Mouse (Mus musculus): ENCODE measurements around the gene Mrps16.

Gene Mrps16

DNA sequence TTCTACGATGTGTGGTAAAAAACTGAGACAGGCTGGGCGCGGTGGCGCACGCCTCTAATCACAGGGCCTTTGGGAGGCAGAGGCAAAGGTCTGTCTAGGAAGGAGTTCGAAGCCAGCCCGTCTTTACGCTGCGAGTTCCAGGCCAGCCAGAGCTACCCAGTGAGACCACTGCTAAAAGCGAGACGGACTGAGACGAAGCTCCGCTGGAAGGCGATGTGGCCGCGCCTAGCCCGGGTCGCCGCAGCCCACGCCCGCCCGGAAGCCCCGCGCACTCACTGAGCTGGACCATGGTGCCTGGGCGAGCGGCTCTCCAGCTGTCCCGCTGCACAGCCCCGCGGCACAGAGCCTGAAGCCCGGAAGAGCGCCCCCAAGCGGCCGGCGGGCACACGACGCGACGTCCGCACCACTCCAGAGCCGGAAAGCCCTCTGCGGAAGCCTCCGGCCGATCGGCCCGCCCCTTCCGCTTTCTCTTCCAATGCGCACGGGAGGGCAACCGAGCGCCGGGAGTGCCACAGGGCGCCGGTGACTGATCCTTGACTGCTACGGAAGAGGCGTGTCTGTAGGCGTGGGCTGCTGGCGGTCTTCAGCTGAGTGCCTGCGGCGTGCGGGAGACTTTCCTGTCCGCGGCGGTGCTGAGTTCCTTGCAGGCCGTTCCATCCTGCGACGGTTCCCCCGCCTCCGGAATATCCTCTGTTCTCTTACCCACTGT, at the start of gene Mrps16:
Gene Mrps16 (minus strand): TSS at position 430 of the 709 bp plus-strand sequence.
- DNase-seq (ENCODE audit: low spot score), result peak; percentile 98

DNA sequence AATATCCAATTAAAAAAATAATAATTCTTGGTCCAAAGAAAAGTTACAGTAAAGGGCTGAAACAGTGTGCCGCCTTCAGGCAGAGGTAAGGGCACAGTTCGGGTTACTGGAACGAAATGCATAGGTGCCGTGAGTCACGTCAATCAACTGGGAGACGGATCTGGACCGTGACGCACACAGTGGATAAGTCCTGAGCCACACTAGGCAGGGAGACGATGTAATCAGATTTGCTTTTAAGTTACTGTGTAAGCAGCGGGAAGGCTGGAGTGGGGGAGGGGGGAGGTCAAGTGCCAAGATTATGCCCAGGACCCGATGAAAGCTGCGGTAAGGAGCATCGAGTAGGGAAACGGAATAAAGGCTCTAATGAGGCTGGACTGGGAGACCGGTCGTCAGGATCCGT, 48.8 kb upstream of the Mrps16 start:
- DNase-seq (ENCODE audit: low spot score), result peak; percentile 25

GRCm38 (mm10) chr14:20436976-20437375, 43.5 kb upstream of the Mrps16 start:
- no peak for DNase-seq (ENCODE audit: low spot score)

DNA sequence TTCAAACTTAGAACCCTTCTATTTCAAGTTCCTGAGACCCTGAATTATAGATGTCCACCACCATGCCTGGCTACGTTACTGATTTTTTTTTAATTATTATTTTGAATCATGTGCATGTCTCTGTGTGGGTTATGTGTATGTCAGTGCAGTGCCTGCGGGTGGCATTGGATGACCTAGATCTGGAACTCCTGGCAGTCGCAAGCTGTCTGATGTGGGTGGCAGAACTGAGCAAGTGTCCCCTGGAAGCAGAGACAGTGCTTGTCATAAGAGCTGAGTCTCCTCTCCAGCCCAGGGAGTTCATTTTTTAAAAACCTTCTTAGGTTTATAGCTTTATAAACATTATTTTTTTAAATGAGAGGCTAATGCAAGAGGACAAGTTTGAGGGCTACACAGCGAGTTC, 39.0 kb upstream of the Mrps16 start:
- DNase-seq (ENCODE audit: low spot score), result no peak

- DNase-seq (ENCODE audit: low spot score), result no peak
These were observed 38.3 kb upstream of the Mrps16 start for GRCm38 (mm10) chr14:20431726-20432125.

- no peak for DNase-seq (ENCODE audit: low spot score)
These were observed 36.4 kb upstream of the Mrps16 start for GRCm38 (mm10) chr14:20429833-20430232.

GRCm38 (mm10) chr14:20428593-20428992, 35.2 kb upstream of the Mrps16 start:
- DNase-seq (ENCODE audit: low spot score), result no peak

DNA sequence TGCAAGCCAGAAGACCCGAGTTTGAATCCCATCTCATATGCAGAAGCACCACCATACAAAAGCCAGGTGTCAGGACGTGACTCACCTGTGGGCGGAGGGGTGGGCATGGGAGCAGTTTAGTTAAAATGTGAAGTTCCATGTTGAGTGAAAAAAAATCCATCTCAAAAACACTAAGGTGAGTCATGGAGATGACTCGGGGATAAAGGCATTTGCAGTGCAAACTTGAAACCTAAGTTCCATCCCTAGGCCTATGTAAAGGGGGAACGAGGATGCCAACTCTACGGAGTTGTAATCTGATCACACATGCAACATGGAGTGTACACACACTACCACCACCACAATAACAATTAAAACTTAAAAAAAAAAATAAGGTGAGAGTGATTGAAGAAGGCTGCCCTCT, 29.6 kb upstream of the Mrps16 start:
- no peak for DNase-seq (ENCODE audit: low spot score)

- no peak for DNase-seq (ENCODE audit: low spot score)
These were observed 28.8 kb upstream of the Mrps16 start for GRCm38 (mm10) chr14:20422257-20422656.

GRCm38 (mm10) chr14:20400071-20400470, 6.6 kb upstream of the Mrps16 start:
- peak; percentile 63 for DNase-seq (ENCODE audit: low spot score)

DNA sequence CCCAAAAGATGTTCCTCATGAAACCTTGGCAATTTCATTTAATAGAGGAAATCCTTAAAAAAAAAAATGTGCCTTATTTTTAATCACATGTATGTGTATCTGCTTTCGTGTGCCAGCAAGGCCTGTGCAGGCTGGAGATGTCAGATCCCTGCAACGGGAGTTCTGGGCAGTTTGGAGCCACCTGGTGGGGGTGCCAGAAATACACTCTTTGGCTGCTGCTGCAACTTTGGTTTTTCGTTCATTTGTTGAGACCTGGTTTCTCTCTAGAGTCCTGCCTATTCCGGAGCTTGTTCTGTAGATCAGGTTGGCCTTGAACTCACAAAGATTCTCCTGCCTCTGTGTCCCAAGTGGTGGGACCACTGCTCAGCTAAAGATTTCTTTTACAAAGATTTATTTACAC, 5.4 kb upstream of the Mrps16 start:
- peak; percentile 33 for DNase-seq (ENCODE audit: low spot score)

- no peak for DNase-seq (ENCODE audit: low spot score)
These were observed 3.8 kb upstream of the Mrps16 start for GRCm38 (mm10) chr14:20397220-20397619.

DNA sequence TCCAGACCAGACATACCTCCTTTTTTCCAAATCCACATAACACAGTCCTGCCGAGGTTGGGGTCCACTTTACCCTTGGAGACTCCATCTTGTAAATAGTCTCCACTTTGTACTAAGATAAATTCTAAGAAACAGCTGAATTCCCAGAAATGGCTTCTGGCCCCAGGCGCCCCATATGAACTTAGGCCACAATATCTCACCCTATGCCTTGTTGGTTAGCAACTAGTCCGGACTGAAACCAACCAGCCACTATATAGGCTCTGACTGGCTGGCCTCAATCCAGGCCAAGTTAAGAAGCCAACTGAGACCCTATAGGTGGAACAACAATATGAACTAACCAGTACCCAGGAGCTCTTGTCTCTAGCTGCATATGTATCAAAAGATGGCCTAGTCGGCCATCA, 1.1 kb downstream of the Mrps16 start:
- no peak for DNase-seq (ENCODE audit: low spot score)

- DNase-seq (ENCODE audit: low spot score), result no peak
These were observed 3.9 kb downstream of the Mrps16 start for GRCm38 (mm10) chr14:20389446-20390079.

GRCm38 (mm10) chr14:20388441-20389129, 4.8 kb downstream of the Mrps16 start, which contains the start of gene Dnajc9:
TSS of gene Dnajc9 (minus strand) at chr14:20388910.
- DNase-seq (ENCODE audit: low spot score), result peak; percentile 97

DNA sequence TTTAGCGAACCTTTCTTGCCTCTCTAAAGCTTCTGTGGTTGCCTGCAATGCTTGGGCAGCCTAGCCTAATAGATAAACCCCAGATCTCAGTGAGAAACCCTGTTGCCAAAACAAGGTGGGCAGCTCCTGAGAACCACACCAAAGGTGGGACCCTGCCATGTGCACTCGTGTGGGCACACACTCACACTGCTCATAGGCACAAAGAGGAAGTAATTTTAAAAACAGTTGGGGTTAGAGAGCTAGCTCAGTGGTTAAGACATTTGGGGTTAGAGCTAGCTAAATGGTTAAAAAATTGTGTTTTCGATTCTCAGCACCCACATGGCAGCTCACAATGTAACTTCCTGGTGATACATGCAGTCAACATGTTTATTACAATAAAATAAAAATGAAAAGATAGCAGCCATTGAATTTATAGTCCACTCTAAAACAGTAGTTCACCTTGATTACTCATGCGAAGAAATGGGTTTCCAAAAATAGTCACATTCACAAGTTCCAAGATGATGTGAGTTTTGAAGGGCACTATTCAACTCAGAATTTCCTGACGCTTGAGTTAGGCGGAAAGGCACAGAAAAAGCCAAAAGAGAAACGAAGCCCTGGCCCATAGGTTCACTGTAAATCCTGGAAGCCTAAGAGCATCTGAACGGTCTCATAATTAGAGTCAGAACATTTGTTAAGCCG, 13.5 kb downstream of the Mrps16 start:
- no peak for DNase-seq (ENCODE audit: low spot score)

DNA sequence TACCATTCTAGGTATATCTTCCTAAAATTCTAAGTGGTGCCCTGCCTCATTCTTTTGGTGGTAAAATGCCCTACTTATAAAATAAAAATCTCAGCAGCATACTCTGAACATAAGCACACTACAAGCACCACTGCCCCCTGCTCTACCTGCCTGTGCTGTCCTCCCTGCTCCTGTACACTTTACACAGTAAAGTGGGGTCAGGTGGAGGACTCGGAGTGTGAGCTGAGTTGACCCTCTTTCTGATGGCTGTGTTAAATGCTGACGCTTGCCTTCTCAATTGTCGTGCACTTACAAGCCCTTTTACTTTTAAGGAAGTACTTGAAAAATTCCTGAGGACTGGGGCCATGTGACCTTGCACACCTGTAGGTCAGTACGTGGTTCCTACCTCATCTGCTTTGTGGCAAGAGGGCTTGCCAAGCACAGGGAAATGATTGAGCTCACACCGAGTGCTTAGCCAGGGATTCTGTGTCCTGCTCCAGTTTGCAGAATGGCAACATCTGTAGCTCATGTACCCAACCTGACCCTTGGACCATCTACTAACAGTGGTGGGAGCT, 14.3 kb downstream of the Mrps16 start:
- DNase-seq (ENCODE audit: low spot score), result no peak

DNA sequence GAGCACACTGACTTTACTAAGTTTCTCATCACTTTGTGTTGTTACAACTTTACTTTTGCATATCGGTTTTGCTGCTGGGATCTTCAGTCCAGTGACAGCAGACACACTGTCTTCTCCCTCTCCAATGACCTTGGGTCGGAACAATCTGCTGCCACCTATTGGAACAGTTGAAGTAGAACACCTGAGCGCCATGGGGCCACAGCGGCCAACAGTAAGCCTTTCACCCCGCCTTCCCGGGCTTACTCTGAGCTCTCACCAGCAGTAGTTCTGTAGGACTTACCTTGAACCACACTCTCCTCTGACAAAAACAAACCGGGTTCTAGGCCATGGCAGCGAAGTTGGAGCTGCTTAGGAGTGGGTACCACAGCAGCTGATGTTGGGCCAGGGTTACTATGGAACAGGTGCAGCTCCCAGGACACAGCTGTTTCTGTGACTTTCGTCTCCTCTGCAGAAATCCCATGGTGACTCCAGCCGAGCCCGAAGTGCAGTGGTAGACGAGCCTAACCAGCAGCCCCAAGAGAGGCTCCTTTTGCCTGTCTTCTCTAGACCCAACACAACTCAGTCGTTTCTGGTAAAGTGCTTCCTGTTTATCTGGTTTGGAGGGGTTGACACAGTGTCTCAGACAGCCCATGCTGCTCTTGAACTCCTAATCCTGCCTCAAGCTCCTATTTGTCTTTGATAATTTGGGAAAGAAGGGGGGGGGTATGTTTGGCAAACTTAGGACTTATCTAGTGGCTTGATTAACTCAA, 14.9 kb downstream of the Mrps16 start:
- peak; percentile 74 for DNase-seq (ENCODE audit: low spot score)

GRCm38 (mm10) chr14:20377112-20377521, 16.3 kb downstream of the Mrps16 start:
- DNase-seq (ENCODE audit: low spot score), result no peak

DNA sequence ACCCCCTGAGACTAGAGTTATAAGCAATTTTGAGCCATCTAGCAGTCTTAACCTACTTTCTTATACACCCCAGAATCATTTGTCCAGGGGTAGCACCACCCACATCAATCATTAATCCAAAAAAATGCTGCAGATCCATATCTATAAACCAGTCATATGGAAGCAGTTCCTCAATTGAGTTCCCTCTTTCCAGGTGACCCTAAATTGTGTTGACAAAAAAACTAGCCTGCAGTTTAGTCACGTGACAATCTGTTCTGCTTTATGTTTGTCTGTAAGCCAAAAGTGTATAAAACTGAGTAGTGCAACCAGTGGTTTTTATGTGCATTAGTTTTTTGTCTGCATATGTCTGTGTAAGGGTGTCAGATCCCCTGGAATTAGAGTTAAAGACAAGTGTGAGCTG, 21.6 kb downstream of the Mrps16 start:
- DNase-seq (ENCODE audit: low spot score), result no peak

DNA sequence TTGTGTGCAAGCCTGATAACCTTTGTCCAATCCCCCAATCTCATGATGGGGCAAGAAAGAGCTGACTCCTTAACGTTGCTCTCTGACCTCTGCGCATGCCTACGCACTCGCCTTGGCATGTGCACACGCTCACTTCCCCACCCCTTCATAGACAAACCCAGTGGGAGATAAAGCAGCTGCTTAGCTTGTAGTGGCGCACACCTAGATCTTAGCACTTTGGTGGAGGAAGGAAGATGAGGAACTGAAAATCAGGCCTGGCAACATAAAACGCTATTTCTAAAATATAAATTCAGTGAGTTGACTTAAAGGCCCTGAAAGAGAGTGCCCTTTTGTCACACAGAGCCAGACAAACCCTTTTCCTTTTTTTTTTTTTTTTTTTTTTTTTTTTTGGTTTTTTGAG, 22.6 kb downstream of the Mrps16 start:
- no peak for DNase-seq (ENCODE audit: low spot score)

GRCm38 (mm10) chr14:20368271-20368670, 25.2 kb downstream of the Mrps16 start:
- no peak for DNase-seq (ENCODE audit: low spot score)

All from retina, embryonic 14.5 days (tissue).